Mouse (Mus musculus) midbrain, postnatal 0 days (tissue): ENCODE results near the gene Tpd52l1. TPM values are rescaled to one million over a fixed set of nuclear protein-coding genes. Genes with fewer than 3 reads are reported as not detected.
A peak's percentile ranks its signal among the peaks of the same experiment; 100 is the strongest.

Source experiments
- ATAC-seq: fragments of 200-750 bp; cut with Nextera tagmentation; 2 replicates; pipeline ENCODE4 v1.8.0; 2017; ENCODE audit warnings: moderate number of reproducible peaks, mild to moderate bottlenecking, moderate TSS enrichment, moderate library complexity; ENCODE audit not compliant: low FRiP score
- DNase-seq: peaks from one replicate; pipeline ENCODE4 v3.0.0-alpha.2; 2015; ENCODE audit warnings: low spot score
- H3K27ac ChIP-seq: fragments of 300-500 bp; sonication (generic); 2 replicates; pipeline ENCODE4 v1.5.1; 2014; ENCODE audit warnings: low read depth, mild to moderate bottlenecking, low read length, mixed read lengths
- H3K27me3 ChIP-seq: fragments of 300-500 bp; sonication (generic); 2 replicates; pipeline ENCODE4 v1.6.1; 2014; ENCODE audit warnings: low read length, control low read depth, mixed read lengths; ENCODE audit not compliant: insufficient read depth
- H3K36me3 ChIP-seq: fragments of 300-500 bp; sonication (generic); 2 replicates; pipeline ENCODE4 v1.6.1; 2014; ENCODE audit warnings: low read length, control low read depth, mixed read lengths; ENCODE audit not compliant: insufficient read depth
- H3K4me1 ChIP-seq: fragments of 300-500 bp; sonication (generic); 2 replicates; pipeline ENCODE4 v1.6.1; 2014; ENCODE audit warnings: mild to moderate bottlenecking, control low read depth, antibody characterized with exemption, low read length, mixed read lengths; ENCODE audit not compliant: insufficient read depth
- H3K4me2 ChIP-seq: fragments of 300-500 bp; sonication (generic); 2 replicates; pipeline ENCODE4 v1.6.1; 2014; ENCODE audit warnings: low read depth, mild to moderate bottlenecking, low read length, mixed read lengths; ENCODE audit not compliant: poor library complexity, severe bottlenecking
- H3K4me3 ChIP-seq: fragments of 300-500 bp; sonication (generic); 2 replicates; pipeline ENCODE4 v1.5.1; 2014; ENCODE audit warnings: low read depth, mild to moderate bottlenecking, low read length, moderate library complexity
- H3K9ac ChIP-seq: fragments of 300-500 bp; sonication (generic); replicated peaks from 2 replicates; pipeline ENCODE4 v1.6.1; 2014; ENCODE audit warnings: mild to moderate bottlenecking, low read length, moderate library complexity, mixed read lengths; ENCODE audit not compliant: poor library complexity, severe bottlenecking
- H3K9me3 ChIP-seq: fragments of 300-500 bp; sonication (generic); 2 replicates; pipeline ENCODE4 v1.6.1; 2016; ENCODE audit warnings: low read length, control low read depth
- CTCF ChIP-seq: IDR thresholded peaks from 2 replicates; pipeline ENCODE4 v1.5.1; 2016; ENCODE audit warnings: antibody characterized with exemption, mild to moderate bottlenecking
- WGBS: fragments of 180-500 bp; shearing (Covaris S2); extraction: QIAGEN DNeasy Blood & Tissue Kit; methylation state at CpG from one replicate; pipeline ENCODE4 v1.1.7; 2014; 5-methylcytosine and 5-hydroxymethylcytosine counted together
- polyA plus RNA-seq: library from polyadenylated mRNA; unstranded; fragments of >200 nt; fragmentation: Nextera tagmentation; extraction: Ambion mirVana; gene quantifications from 2 replicates; pipeline ENCODE4 v1.2.1, GENCODE M21; 2015
- total RNA-seq: library from RNA; depleted of rRNA; stranded (reverse); fragments of >200 nt; gene quantifications from 2 replicates; pipeline ENCODE4 v1.2.3, GENCODE M21; 2014; rRNA removed

Gene Tpd52l1
- total and polyA plus RNA-seq, 2 experiments from 2014 or later: 30.1 to 82.7 TPM

DNA sequence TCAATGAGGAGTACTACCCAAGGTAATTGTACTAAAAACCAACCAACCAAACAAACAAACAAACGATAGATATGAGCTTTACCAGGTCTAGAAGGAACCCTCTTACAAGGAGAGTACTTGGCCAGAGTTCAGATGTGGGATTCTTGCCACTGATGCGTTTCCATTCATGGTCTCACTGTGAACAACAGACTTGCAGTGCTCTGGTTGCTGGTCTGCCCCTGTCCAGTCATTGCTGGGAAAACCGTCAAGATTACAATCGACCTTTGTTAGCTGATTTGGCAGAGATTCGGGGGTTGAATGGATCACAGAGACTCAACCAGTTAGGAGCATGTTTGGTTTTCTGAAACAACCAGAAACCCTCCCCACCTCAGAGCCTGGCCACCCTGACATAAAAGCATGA lies 150.1 kb downstream of the Tpd52l1 start:
- DNase-seq (peak; percentile 53), ATAC-seq (0 out of 2 replicates have a peak, but pooled peaks have one; percentile 13)
- Histone ChIP-seq H3K4me3 (no peak overlapping the region), H3K27me3 (no peaks in the 10 kb centered on the region), H3K27ac (no peak overlapping the region), H3K9ac (no peak overlapping the region), H3K9me3 (no peaks in the 10 kb centered on the region), H3K4me1 (no peaks in the 10 kb centered on the region), H3K36me3 (no peaks in the 10 kb centered on the region), H3K4me2 (no peak overlapping the region)
- TF ChIP-seq CTCF: no peak
- 18% methylated on average over 5 of the region's 5 CpGs for WGBS

DNA sequence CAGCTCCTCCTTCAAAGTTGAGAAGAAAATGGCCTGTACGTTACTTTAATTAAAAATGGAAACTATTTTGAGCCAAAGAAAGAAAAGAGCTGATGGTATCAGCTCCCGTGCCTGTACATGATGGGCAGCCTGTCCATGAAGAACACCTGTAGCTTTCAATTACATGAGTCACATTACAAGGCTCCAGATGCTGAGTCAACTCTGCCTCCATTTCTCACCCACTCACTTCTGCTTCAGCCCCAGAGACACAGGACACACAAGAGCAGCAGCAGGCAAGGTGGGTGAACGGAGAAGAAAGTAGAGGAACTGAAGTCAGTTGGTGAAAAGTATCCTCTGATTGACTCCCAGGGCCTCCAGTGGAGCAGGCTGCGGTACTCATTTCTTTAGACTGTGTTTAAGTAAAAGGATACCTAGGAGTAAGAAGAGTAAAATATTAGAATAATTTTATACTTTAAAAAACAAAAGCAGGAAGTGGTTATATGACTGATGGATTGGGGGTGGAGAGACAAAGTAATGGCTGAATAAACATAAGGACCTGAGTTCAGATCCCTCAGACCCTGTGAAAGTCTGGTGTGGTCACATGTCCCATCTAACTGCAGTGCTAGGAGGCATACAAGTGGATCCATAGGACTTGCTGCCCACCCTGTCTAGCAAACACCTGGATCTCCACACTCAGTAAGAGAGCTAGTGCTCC lies 156.9 kb downstream of the Tpd52l1 start:
- Histone ChIP-seq H3K4me2 (no peak overlapping the region), H3K27ac (no peak overlapping the region), H3K4me3 (no peak overlapping the region), H3K9ac (no peak overlapping the region), H3K4me1 (no peaks in the 10 kb centered on the region), H3K27me3 (no peaks in the 10 kb centered on the region), H3K36me3 (no peaks in the 10 kb centered on the region), H3K9me3 (no peaks in the 10 kb centered on the region)
- no peak for TF ChIP-seq CTCF
- 93% methylated on average over 4 of the region's 4 CpGs for WGBS
- ATAC-seq (no peak), DNase-seq (no peak)

DNA sequence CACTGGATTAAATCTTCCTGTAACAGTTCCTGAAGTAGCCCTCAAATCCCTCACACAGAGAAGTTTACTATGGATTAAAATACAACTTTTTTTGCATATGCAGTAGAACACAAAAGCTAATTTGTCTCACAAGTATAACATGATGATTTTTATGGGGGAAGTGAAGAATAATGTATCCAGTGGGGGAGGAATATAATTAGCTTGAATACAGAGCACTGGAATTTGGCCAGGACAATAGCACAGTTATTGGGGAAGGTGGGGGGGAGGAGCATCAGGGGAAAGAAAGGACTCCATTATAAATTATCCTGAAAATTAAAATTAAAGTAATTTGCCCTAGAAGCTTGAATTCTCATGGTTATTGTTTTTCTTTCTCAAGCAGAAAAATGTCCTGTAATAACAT lies 158.0 kb downstream of the Tpd52l1 start:
- Histone ChIP-seq H3K4me3 (no peak overlapping the region), H3K4me2 (no peak overlapping the region), H3K36me3 (no peaks in the 10 kb centered on the region), H3K9ac (no peak overlapping the region), H3K27me3 (no peaks in the 10 kb centered on the region), H3K4me1 (no peaks in the 10 kb centered on the region), H3K27ac (no peak overlapping the region), H3K9me3 (no peaks in the 10 kb centered on the region)
- ATAC-seq (no peak), DNase-seq (no peak)
- TF ChIP-seq CTCF: no peak

Other genes with a start within 250 kb of the Tpd52l1 start
- 31.2 and 45.2 TPM in 2 replicates for gene Hddc2, start 132.6 kb downstream of the Tpd52l1 start, total RNA-seq
- 73.7 and 80.8 TPM in 2 replicates for gene Hddc2, start 132.6 kb downstream of the Tpd52l1 start, polyA plus RNA-seq
- 11.5 and 14.7 TPM in 2 replicates for gene Rnf217, start 163.2 kb upstream of the Tpd52l1 start, total RNA-seq
- 1.6 and 2.0 TPM in 2 replicates for gene Rnf217, start 163.2 kb upstream of the Tpd52l1 start, polyA plus RNA-seq